Mouse (Mus musculus): ENCODE data around the gene Kcnn3. TPM values are rescaled to one million over a fixed set of nuclear protein-coding genes. Genes with fewer than 3 reads are reported as not detected.

Kcnn3 gene
- polyA plus RNA-seq, 1 experiment from 2014 or later = 1.3 TPM

Other genes with a start within 250 kb of the Kcnn3 start
- 33.0 and 34.7 TPM in 2 replicates for gene Slc50a1, start 249.6 kb upstream of the Kcnn3 start, polyA plus RNA-seq (2014; fragmentation: Nextera tagmentation; extraction: Ambion mirVana)
- gene Efna1, start 239.0 kb upstream of the Kcnn3 start, polyA plus RNA-seq (2014; fragmentation: Nextera tagmentation; extraction: Ambion mirVana) = 12.2 and 12.5 TPM in 2 replicates
- 4.6 and 6.4 TPM in 2 replicates for gene Efna3, start 197.2 kb upstream of the Kcnn3 start, polyA plus RNA-seq (2014; fragmentation: Nextera tagmentation; extraction: Ambion mirVana)
- 15.3 and 17.5 TPM in 2 replicates for gene Efna4, start 182.1 kb upstream of the Kcnn3 start, polyA plus RNA-seq (2014; fragmentation: Nextera tagmentation; extraction: Ambion mirVana)
- gene Adam15, start 170.2 kb upstream of the Kcnn3 start, polyA plus RNA-seq (2014; fragmentation: Nextera tagmentation; extraction: Ambion mirVana) = 17.0 and 18.7 TPM in 2 replicates
- gene Dcst2, start 158.2 kb upstream of the Kcnn3 start, polyA plus RNA-seq (2014; fragmentation: Nextera tagmentation; extraction: Ambion mirVana) = 0.33 TPM in 1 of 2 replicates, not detected in the other
- 0.23 and 0.40 TPM in 2 replicates for gene Dcst1, start 154.9 kb upstream of the Kcnn3 start, polyA plus RNA-seq (2014; fragmentation: Nextera tagmentation; extraction: Ambion mirVana)
- gene Zbtb7b, start 125.4 kb upstream of the Kcnn3 start, polyA plus RNA-seq (2014; fragmentation: Nextera tagmentation; extraction: Ambion mirVana) = 0.27 and 0.32 TPM in 2 replicates
- 0.52 TPM in 1 of 2 replicates, not detected in the other for gene Lenep, start 117.4 kb upstream of the Kcnn3 start, polyA plus RNA-seq (2014; fragmentation: Nextera tagmentation; extraction: Ambion mirVana)
- 25.0 and 25.4 TPM in 2 replicates for gene Flad1, start 108.3 kb upstream of the Kcnn3 start, polyA plus RNA-seq (2014; fragmentation: Nextera tagmentation; extraction: Ambion mirVana)
- gene Cks1b, start 101.8 kb upstream of the Kcnn3 start, polyA plus RNA-seq (2014; fragmentation: Nextera tagmentation; extraction: Ambion mirVana) = 420 and 441 TPM in 2 replicates
- gene Shc1, start 101.7 kb upstream of the Kcnn3 start, polyA plus RNA-seq (2014; fragmentation: Nextera tagmentation; extraction: Ambion mirVana) = 23.4 and 26.2 TPM in 2 replicates
- 47.2 and 52.5 TPM in 2 replicates for gene Pygo2, start 90.0 kb upstream of the Kcnn3 start, polyA plus RNA-seq (2014; fragmentation: Nextera tagmentation; extraction: Ambion mirVana)
- 7.5 and 8.3 TPM in 2 replicates for gene Pbxip1, start 83.5 kb upstream of the Kcnn3 start, polyA plus RNA-seq (2014; fragmentation: Nextera tagmentation; extraction: Ambion mirVana)
- gene Pmvk, start 65.6 kb upstream of the Kcnn3 start, polyA plus RNA-seq (2014; fragmentation: Nextera tagmentation; extraction: Ambion mirVana) = 67.1 and 69.7 TPM in 2 replicates
- gene Adar, start 194.9 kb downstream of the Kcnn3 start, polyA plus RNA-seq (2014; fragmentation: Nextera tagmentation; extraction: Ambion mirVana) = 15.5 and 16.6 TPM in 2 replicates
- gene Chrnb2, start 244.5 kb downstream of the Kcnn3 start, polyA plus RNA-seq (2014; fragmentation: Nextera tagmentation; extraction: Ambion mirVana) = 13.5 and 13.6 TPM in 2 replicates

Measured in midbrain, embryonic 11.5 days (tissue).